13 mouse cellular contexts compared by ENCODE assay signal in the genomic region with DNA sequence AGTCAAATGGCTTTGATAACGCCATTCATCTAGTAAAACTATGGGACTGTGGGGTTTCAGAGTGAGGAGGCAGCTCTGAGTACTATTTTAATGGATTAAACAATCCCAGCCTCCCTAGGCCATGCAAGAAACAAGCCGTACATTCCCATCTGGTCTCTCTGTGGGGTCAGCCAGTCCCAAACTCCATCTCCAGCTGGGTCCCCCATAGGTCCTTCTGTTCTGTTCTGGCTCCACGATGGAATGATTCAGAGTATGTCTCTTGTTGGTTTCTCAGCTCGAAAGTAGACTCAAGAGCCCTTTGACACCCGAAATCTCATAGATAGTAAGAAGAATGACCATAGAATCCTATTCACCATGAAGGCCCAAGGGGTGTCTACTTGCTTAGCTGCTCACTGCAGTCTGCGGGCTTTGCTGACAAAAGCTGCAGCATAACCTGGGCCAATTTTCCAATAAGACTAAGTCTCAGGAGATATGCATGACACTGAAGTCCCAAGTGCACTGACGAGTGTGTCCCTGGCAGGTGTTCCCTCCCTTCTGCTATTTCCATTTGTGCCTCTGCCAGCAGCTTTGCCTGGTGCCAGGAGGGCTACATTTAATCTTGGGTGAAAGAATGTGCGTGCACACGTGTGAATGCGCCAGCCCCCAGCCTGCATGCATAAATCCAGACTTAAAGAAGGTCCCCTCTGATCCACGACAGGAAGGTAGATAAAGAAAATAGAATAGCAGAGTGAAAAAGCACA.
A peak's percentile ranks its signal among the peaks of the same experiment; 100 is the strongest.
DNase-seq lines count a peak whose midpoint lies in the region; ATAC-seq lines count a peak whose summit lies in the region.
"Had no signal": no experiment of that assay in that cellular context is flagged by ENCODE, and none has a peak within 500 bp of the region (broad histone marks: within the 10 kb centered on the region; RNA-seq: fewer than 3 reads in every experiment).

No protein-coding gene starts in this region.

- no peak overlapping the region for H3K4me2 ChIP-seq in hindbrain, embryonic 14.5 days (replicated peaks)
- no peak overlapping the region for H3K4me2 ChIP-seq in hindbrain, embryonic 16.5 days (ENCODE audit: low read length)
- 0 out of 2 replicates have a peak overlapping the region, but pooled peaks have one; percentile 17 for H3K4me2 ChIP-seq in heart, embryonic 15.5 days

- no peak overlapping the region for H3K9ac ChIP-seq in hindbrain, embryonic 14.5 days
- H3K9ac ChIP-seq in hindbrain, embryonic 16.5 days (ENCODE audit: low read depth, low read length) = no peak overlapping the region
- H3K9ac ChIP-seq in heart, embryonic 15.5 days = no peak overlapping the region
- H3K9ac ChIP-seq: liver, embryonic 14.5 days had no signal

- no peak for ATAC-seq in hindbrain, embryonic 14.5 days (ENCODE audit: low FRiP score)
- ATAC-seq in hindbrain, embryonic 16.5 days = no peak
- peak; percentile 54; the same call in 1 of the 2 replicates for ATAC-seq in heart, embryonic 15.5 days (replicated peaks; ENCODE audit: insufficient number of reproducible peaks, insufficient read depth, low FRiP score, low read depth)

- 0 out of 2 replicates have a peak overlapping the region, but pooled peaks have one; percentile 21 for H3K27ac ChIP-seq in hindbrain, embryonic 14.5 days
- no peak overlapping the region; the same call in 1 of the 2 replicates for H3K27ac ChIP-seq in hindbrain, embryonic 16.5 days (ENCODE audit: low read depth, low read length)
- peak overlapping the region; percentile 72 for H3K27ac ChIP-seq in heart, embryonic 15.5 days
- H3K27ac ChIP-seq: left cerebral cortex, adult 2 months; liver, embryonic 14.5 days had no signal

- H3K36me3 ChIP-seq in hindbrain, embryonic 14.5 days (replicated peaks; ENCODE audit: control insufficient read depth, insufficient read depth) = no peaks in the 10 kb centered on the region
- H3K36me3 ChIP-seq in hindbrain, embryonic 16.5 days (ENCODE audit: control insufficient read depth, insufficient read depth, low read length) = no peaks in the 10 kb centered on the region
- H3K36me3 ChIP-seq in heart, embryonic 15.5 days = no peaks in the 10 kb centered on the region
- H3K36me3 ChIP-seq: G1E had no signal

- no peaks in the 10 kb centered on the region for H3K9me3 ChIP-seq in hindbrain, embryonic 14.5 days (ENCODE audit: control insufficient read depth, low read length)
- no peaks in the 10 kb centered on the region for H3K9me3 ChIP-seq in hindbrain, embryonic 16.5 days (ENCODE audit: control insufficient read depth, low read length)
- H3K9me3 ChIP-seq in heart, embryonic 15.5 days (replicated peaks) = no peaks in the 10 kb centered on the region
- H3K9me3 ChIP-seq: G1E; megakaryocyte, embryonic 14.5 days had no signal

- no peak overlapping the region for H3K4me3 ChIP-seq in hindbrain, embryonic 14.5 days (replicated peaks; ENCODE audit: low read length)
- H3K4me3 ChIP-seq in hindbrain, embryonic 16.5 days (ENCODE audit: low read length) = no peak overlapping the region
- H3K4me3 ChIP-seq in heart, embryonic 15.5 days = no peak overlapping the region
- H3K4me3 ChIP-seq: left cerebral cortex, adult 2 months; megakaryocyte, embryonic 14.5 days had no signal

- WGBS in hindbrain, embryonic 14.5 days = 58% methylated on average over 11 of the region's 11 CpGs
- WGBS in hindbrain, embryonic 16.5 days = 60% methylated on average over 11 of the region's 11 CpGs
- WGBS in heart, embryonic 15.5 days = 54% methylated on average over 11 of the region's 11 CpGs

- H3K27me3 ChIP-seq in hindbrain, embryonic 14.5 days (ENCODE audit: control insufficient read depth, insufficient read depth, low read length) = no peaks in the 10 kb centered on the region
- no peaks in the 10 kb centered on the region for H3K27me3 ChIP-seq in hindbrain, embryonic 16.5 days (replicated peaks; ENCODE audit: control insufficient read depth, insufficient read depth, low read length)
- no peaks in the 10 kb centered on the region for H3K27me3 ChIP-seq in heart, embryonic 15.5 days

- H3K4me1 ChIP-seq in hindbrain, embryonic 14.5 days (replicated peaks; ENCODE audit: control insufficient read depth, insufficient read depth, low read length) = peaks cover 33% of the 10 kb centered on the region
- H3K4me1 ChIP-seq in hindbrain, embryonic 16.5 days (ENCODE audit: control insufficient read depth, insufficient read depth, low read depth, low read length) = peaks cover 8% of the 10 kb centered on the region
- H3K4me1 ChIP-seq in heart, embryonic 15.5 days (replicated peaks) = peaks cover 23% of the 10 kb centered on the region

- peak; percentile 35 for DNase-seq in adrenal gland, postnatal 10 days
- no peak for DNase-seq in adrenal gland, adult 8-10 months
- no peak for DNase-seq in hindbrain, embryonic 14.5 days (ENCODE audit: low spot score)
- peak; percentile 81 for DNase-seq in cerebellum, adult 11 months
- no peak for DNase-seq in thymus, postnatal 0 days (ENCODE audit: low spot score)
- no peak for DNase-seq in lung, postnatal 10 days
- DNase-seq: thymus, postnatal 4 days had no signal

Comparison
In these comparisons a context has a peak if more than half of its experiments do, and no peak if none do; other contexts are left out.
1. DNase-seq: peak in adrenal gland, postnatal 10 days (single experiment) and cerebellum, adult 11 months (single experiment); none in adrenal gland, adult 8-10 months (single experiment), hindbrain, embryonic 14.5 days (single experiment), thymus, postnatal 0 days (single experiment) and lung, postnatal 10 days (single experiment).